Mouse (Mus musculus) B cell, adult (primary cell): ENCODE data around the gene Btn1a1. TPM values are rescaled to one million over a fixed set of nuclear protein-coding genes. Genes with fewer than 3 reads are reported as not detected.

Experiments
- total RNA-seq: library from RNA; stranded (reverse); gene quantifications from 4 replicates; pipeline ENCODE4 v1.2.4, GENCODE M21; 2023; ENCODE audit not compliant: inconsistent age

Btn1a1 gene
- total RNA-seq = not detected in 4 replicates

GRCm38 (mm10) chr13:23465600-23466109 is at the start of gene Btn1a1:
Gene Btn1a1 (minus strand): TSS chr13:23465901.

GRCm38 (mm10) chr13:23488400-23489322 is 23.0 kb upstream of the Btn1a1 start, which contains the start of gene Btn2a2:
Gene Btn2a2 (minus strand): TSS chr13:23488857.

DNA sequence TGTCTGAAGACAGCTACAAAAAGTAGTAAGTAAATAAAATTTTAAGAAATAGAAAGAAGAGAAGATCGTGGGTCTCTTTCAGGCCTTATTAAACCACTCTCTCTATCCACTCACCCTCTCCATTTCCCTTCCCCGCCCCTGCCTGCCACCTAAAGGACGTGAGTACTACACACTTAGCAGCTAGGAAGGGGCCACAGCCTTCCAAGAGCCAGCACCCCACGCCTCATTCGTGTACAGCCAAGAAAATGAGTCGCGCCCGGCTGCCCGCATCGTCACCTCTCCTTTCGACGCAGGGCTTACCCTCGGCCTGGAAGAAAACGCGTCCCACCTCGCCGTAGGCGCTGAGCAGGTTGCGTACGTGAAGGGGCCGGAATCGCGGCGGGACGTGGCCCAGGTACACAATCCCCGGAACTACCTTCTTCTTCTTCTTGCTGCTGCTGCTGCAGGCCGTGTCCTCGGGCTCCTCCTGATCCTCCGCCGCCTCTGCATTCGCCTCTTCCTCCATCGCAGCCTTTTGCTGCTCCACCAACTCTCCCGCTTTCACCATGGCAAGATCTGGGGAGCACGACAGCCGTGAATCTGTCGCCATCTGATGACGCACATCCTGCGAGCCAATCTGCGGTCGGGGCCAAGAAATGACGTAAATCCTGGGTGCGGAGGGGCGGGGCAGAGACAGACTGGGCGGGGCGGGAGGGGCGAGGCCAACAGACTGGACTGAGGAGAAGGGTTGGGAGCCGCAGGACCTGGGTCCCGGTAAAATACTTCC is 42.2 kb downstream of the Btn1a1 start, which contains the start of gene Abt1:
Gene Abt1 (minus strand): TSS at position 581 of the 766 bp plus-strand sequence.

Other genes with a start within 250 kb of the Btn1a1 start
- not detected in 4 replicates for gene Vmn1r222, start 230.0 kb downstream of the Btn1a1 start, total RNA-seq
- not detected in 4 replicates for gene Vmn1r223, start 218.8 kb downstream of the Btn1a1 start, total RNA-seq
- 16.9 to 17.9 TPM (median 17.5 TPM) in 4 replicates for gene Zfp322a, start 96.7 kb downstream of the Btn1a1 start, total RNA-seq
- 17.4 to 19.6 TPM (median 18.5 TPM) in 4 replicates for gene Abt1, start 42.0 kb downstream of the Btn1a1 start, total RNA-seq
- gene Btn2a2, start 23.0 kb upstream of the Btn1a1 start, total RNA-seq = 0.61 to 1.7 TPM (median 1.6 TPM) in 3 of 4 replicates, not detected in the other
- 380 to 493 TPM (median 419 TPM) in 4 replicates for gene Hist1h4h, start 65.1 kb upstream of the Btn1a1 start, total RNA-seq
- 18.4 to 42.2 TPM (median 32.0 TPM) in 4 replicates for gene Hist1h2af, start 68.0 kb upstream of the Btn1a1 start, total RNA-seq
- 5.1 to 15.0 TPM (median 8.0 TPM) in 4 replicates for gene Hist1h3g, start 69.5 kb upstream of the Btn1a1 start, total RNA-seq
- gene Hist1h2bh, start 77.5 kb upstream of the Btn1a1 start, total RNA-seq = 11.3 to 16.6 TPM (median 13.7 TPM) in 4 replicates
- gene Hist1h3f, start 78.2 kb upstream of the Btn1a1 start, total RNA-seq = 123 to 144 TPM (median 124 TPM) in 4 replicates
- gene Hist1h4f, start 85.7 kb upstream of the Btn1a1 start, total RNA-seq = 90.4 to 98.1 TPM (median 92.8 TPM) in 4 replicates
- gene Hist1h1d, start 87.4 kb upstream of the Btn1a1 start, total RNA-seq = 25.4 to 29.9 TPM (median 27.1 TPM) in 4 replicates
- 304 to 393 TPM (median 327 TPM) in 4 replicates for gene Hist1h3e, start 96.5 kb upstream of the Btn1a1 start, total RNA-seq
- 14.4 to 36.0 TPM (median 25.7 TPM) in 4 replicates for gene Hist1h2ae, start 105.3 kb upstream of the Btn1a1 start, total RNA-seq
- gene Hist1h2bg, start 105.5 kb upstream of the Btn1a1 start, total RNA-seq = 482 to 521 TPM (median 495 TPM) in 4 replicates
- 216 to 268 TPM (median 252 TPM) in 4 replicates for gene Hist1h2bf, start 108.3 kb upstream of the Btn1a1 start, total RNA-seq
- 41.9 to 71.0 TPM (median 49.4 TPM) in 4 replicates for gene Hist1h2ad, start 108.5 kb upstream of the Btn1a1 start, total RNA-seq
- gene Hist1h3d, start 109.9 kb upstream of the Btn1a1 start, total RNA-seq = 32.2 to 49.8 TPM (median 35.5 TPM) in 4 replicates
- 154 to 204 TPM (median 177 TPM) in 4 replicates for gene Hist1h4d, start 115.7 kb upstream of the Btn1a1 start, total RNA-seq
- gene Hist1h2be, start 155.2 kb upstream of the Btn1a1 start, total RNA-seq = 30.3 to 38.2 TPM (median 33.1 TPM) in 4 replicates
- gene Hist1h1e, start 156.7 kb upstream of the Btn1a1 start, total RNA-seq = 319 to 416 TPM (median 354 TPM) in 4 replicates
- 10.0 to 14.4 TPM (median 11.1 TPM) in 4 replicates for gene Hist1h2ac, start 218.0 kb upstream of the Btn1a1 start, total RNA-seq
- 19.7 to 31.0 TPM (median 21.7 TPM) in 4 replicates for gene Hist1h2bc, start 218.3 kb upstream of the Btn1a1 start, total RNA-seq
- gene Hist1h1t, start 229.9 kb upstream of the Btn1a1 start, total RNA-seq = 0.77 to 1.4 TPM (median 1.1 TPM) in 3 of 4 replicates, not detected in the other
- gene Hist1h4c, start 232.6 kb upstream of the Btn1a1 start, total RNA-seq = 186 to 254 TPM (median 213 TPM) in 4 replicates
- gene Hfe, start 245.0 kb upstream of the Btn1a1 start, total RNA-seq = 0.69 to 2.2 TPM (median 1.4 TPM) in 4 replicates